Mouse (Mus musculus): ENCODE results near the gene Clca3a1. TPM values are rescaled to one million over a fixed set of nuclear protein-coding genes. Genes with fewer than 3 reads are reported as not detected.
A peak's percentile ranks its signal among the peaks of the same experiment; 100 is the strongest.

The Clca3a1 gene
- total RNA-seq, 2 experiments from 2014 or later: 0.12 to 0.13 TPM

DNA sequence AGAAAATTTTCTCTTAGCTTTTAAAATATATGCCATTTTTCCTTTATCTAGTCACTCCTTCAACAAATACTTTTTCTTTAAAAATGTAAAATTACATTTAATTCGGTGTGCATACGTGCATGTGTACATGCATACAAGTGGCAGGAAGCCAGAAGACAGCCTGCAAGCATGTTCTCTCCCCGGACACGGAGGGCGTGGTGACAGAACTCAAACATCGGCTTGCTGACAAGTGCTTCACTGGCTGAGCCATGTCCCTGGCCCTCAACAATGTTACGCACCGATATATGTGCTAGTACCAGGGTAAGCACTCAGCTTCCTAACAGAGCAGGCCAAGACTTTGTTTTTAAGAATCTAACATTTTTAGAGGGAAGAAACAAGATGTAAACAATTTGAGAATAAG is 46.2 kb downstream of the Clca3a1 start:
- H3K4me3 ChIP-seq: no peak overlapping the region
- H3K27ac ChIP-seq: peak overlapping the region; percentile 64
- TF ChIP-seq CTCF (conservative IDR thresholded peaks at IDR 0.05): no peak
- DNase-seq (ENCODE audit: low spot score in 2 of 2): no peak

DNA sequence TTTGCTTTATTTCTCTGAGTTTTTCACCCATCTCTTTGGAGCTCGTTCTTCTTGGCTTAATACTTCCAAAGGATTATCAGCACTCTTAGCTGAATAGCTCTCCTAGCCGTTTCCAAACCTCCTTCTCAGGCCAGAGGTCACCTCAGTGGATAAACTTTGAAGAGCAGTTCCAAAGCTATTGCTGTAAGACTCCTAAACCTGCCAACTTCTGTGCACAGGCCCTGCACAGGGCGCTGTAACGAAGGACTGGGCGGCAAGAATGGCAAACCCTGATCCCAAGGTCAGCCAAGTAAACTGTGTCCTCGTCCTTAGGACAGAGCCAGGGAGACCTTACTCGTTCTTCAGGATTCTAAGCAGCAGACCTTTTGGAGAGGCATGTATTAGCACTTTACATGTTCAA is 46.7 kb downstream of the Clca3a1 start:
- no peak for DNase-seq (ENCODE audit: low spot score in 2 of 2)
- no peak for TF ChIP-seq CTCF (conservative IDR thresholded peaks at IDR 0.05)
- H3K27ac ChIP-seq: peak overlapping the region; percentile 64
- H3K4me3 ChIP-seq: no peak overlapping the region

- no peak for DNase-seq (ENCODE audit: low spot score in 2 of 2)
- no peak overlapping the region for H3K4me3 ChIP-seq
- TF ChIP-seq CTCF (conservative IDR thresholded peaks at IDR 0.05): no peak
- H3K27ac ChIP-seq: no peak overlapping the region
Measured at GRCm38 (mm10) chr3:144711607-144712206, 49.1 kb downstream of the Clca3a1 start.

GRCm38 (mm10) chr3:144708612-144709011 is 52.2 kb downstream of the Clca3a1 start:
- no peak for DNase-seq (ENCODE audit: low spot score in 2 of 2)

DNA sequence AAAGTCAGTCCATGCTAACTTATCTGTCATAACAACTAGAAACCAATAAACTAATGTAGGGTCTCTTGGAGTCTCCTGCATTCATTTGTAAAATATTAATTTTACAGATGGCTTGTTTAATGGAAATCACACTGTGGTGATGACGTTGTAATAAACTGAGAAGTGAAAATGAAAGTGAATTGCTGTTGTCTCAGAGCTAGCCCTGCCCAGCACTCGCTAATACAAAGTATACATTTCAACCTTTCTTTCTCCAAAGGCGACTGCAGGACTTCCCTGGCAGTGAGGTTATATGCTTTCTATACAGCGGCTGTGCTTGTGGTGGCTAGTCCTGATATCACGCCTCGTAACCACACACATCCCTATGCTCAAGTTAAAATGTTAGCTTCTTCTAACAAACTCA is 56.8 kb downstream of the Clca3a1 start:
- TF ChIP-seq CTCF (conservative IDR thresholded peaks at IDR 0.05): no peak
- Histone ChIP-seq H3K4me3 (no peak overlapping the region), H3K27ac (no peak overlapping the region)
- DNase-seq (ENCODE audit: low spot score in 2 of 2): no peak

More at GRCm38 (mm10) chr3:144708612-144709011, 52.2 kb downstream of the Clca3a1 start:
- no peak overlapping the region for H3K27ac ChIP-seq
- no peak for TF ChIP-seq CTCF (conservative IDR thresholded peaks at IDR 0.05)
- H3K4me3 ChIP-seq: no peak overlapping the region

GRCm38 (mm10) chr3:144698790-144699433 is 61.9 kb downstream of the Clca3a1 start:
- Histone ChIP-seq H3K27ac (peak overlapping the region; percentile 40; the same call in 1 of the 2 replicates), H3K4me3 (no peak overlapping the region)
- DNase-seq (ENCODE audit: low spot score in 2 of 2): no peak
- no peak for TF ChIP-seq CTCF (conservative IDR thresholded peaks at IDR 0.05)

DNA sequence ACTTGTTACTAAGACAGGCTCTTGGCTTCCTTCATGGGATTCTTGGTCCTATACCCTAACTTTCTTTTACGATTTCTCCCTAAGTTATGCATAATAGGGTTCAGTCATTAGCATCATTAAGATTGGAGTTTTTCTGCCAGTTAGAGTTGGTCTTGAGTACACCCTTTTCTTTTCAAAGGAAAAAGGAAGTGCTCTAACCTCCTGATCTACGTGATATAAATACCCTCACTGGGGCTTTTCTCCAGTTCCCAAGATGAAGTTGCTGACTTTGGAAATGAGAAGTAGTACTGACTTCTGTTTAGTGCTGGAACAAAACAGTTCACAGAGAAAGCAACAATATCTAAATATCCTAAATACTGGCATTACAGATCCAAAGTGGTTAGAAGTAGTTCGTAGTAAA is 62.8 kb downstream of the Clca3a1 start:
- DNase-seq (ENCODE audit: low spot score in 2 of 2): no peak
- no peak for TF ChIP-seq CTCF (conservative IDR thresholded peaks at IDR 0.05)
- Histone ChIP-seq H3K27ac (peak overlapping the region; percentile 40; the same call in 1 of the 2 replicates), H3K4me3 (no peak overlapping the region)

GRCm38 (mm10) chr3:144697154-144697553 is 63.6 kb downstream of the Clca3a1 start:
- H3K27ac ChIP-seq: no peak overlapping the region
- no peak for DNase-seq (ENCODE audit: low spot score in 2 of 2)
- no peak for TF ChIP-seq CTCF (conservative IDR thresholded peaks at IDR 0.05)
- H3K4me3 ChIP-seq: no peak overlapping the region

DNA sequence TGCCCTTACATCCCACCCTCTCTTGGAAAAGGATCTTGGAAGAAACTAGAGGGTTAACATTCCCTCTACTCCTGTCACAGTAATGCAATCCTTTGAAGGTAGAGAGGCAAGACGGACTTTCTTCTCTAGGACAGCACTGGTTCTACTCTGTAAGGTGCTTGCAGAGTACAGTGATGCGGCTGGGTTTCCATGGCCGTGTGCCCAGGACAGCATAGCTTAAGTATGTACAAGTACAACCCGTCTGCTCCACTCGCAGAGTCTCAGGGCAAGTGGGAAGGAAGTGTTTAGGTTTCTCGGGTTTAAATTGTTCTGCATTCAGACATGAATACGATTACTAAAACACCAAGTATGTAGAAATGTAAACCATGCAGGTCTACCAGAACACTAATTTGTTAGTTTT is 65.8 kb downstream of the Clca3a1 start:
- TF ChIP-seq CTCF (conservative IDR thresholded peaks at IDR 0.05): no peak
- Histone ChIP-seq H3K4me3 (no peak overlapping the region), H3K27ac (no peak overlapping the region)
- DNase-seq (ENCODE audit: low spot score in 2 of 2): no peak

DNA sequence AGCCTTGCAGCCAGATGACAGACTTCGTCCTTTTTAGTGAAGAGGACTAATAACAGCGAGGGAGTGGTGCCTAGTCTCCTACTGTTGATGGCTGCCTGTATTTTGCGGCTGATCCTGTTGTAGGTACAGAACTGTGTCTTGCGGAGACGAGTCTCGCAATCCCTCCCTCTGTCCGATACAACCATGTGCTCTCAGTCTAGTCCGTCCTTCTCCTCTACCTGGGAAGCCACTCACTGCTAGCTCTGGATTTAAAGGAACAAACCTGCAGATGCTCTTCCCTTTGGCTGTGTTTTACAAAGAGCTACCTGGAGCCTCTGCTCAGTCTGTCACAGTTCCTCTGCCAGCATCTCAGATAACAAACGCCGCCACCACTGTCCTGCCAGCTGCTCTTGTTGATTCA is 66.7 kb downstream of the Clca3a1 start:
- DNase-seq (ENCODE audit: low spot score in 2 of 2): no peak
- TF ChIP-seq CTCF (conservative IDR thresholded peaks at IDR 0.05): no peak

GRCm38 (mm10) chr3:144692052-144692451 is 68.7 kb downstream of the Clca3a1 start:
- no peak overlapping the region for H3K4me3 ChIP-seq
- H3K27ac ChIP-seq: no peak overlapping the region
- TF ChIP-seq CTCF (conservative IDR thresholded peaks at IDR 0.05): peak; percentile 92
- peak in 1 of 2 experiments; percentile 21 for DNase-seq (ENCODE audit: low spot score in 2 of 2)

More for the DNA sequence above, 66.7 kb downstream of the Clca3a1 start:
- H3K4me3 ChIP-seq: no peak overlapping the region
- H3K27ac ChIP-seq: no peak overlapping the region

GRCm38 (mm10) chr3:144689236-144689635 is 71.5 kb downstream of the Clca3a1 start:
- DNase-seq (ENCODE audit: low spot score in 2 of 2): no peak
- no peak for TF ChIP-seq CTCF (conservative IDR thresholded peaks at IDR 0.05)
- no peak overlapping the region for H3K27ac ChIP-seq
- H3K4me3 ChIP-seq: no peak overlapping the region

- no peak for DNase-seq (ENCODE audit: low spot score in 2 of 2)
- TF ChIP-seq CTCF (conservative IDR thresholded peaks at IDR 0.05): no peak
- H3K4me3 ChIP-seq: no peak overlapping the region
- H3K27ac ChIP-seq: no peak overlapping the region
Measured at GRCm38 (mm10) chr3:144688284-144688683, 72.5 kb downstream of the Clca3a1 start.

DNA sequence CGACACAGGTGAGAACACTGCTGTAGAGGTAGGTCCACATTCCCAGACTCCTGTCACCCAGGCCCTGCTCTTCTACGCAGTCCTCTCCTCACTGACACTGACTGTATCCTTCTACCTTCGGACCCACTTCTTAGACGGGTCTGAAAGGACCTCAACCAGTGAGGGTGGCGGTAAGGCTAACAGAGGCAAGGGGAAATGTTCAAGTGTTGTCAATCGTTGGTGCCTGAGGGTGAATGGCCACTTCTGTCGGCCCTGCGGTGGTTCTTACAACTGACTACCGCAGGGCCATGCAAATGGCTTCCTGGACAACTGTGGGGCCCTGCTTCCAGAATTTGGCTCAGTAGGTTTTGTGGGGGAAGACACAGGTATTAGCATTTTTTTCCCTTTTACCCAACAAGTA is 73.2 kb downstream of the Clca3a1 start:
- no peak overlapping the region for H3K4me3 ChIP-seq
- no peak for TF ChIP-seq CTCF (conservative IDR thresholded peaks at IDR 0.05)

More for the DNA sequence above, 73.2 kb downstream of the Clca3a1 start:
- no peak overlapping the region for H3K27ac ChIP-seq
- no peak for DNase-seq (ENCODE audit: low spot score in 2 of 2)

Data from layer of hippocampus, adult 2 months (tissue).